Mouse (Mus musculus) induced T-regulatory cell, adult 2 months (primary cell): ENCODE results near the gene Gnb3.
A peak's percentile ranks its signal among the peaks of the same experiment; 100 is the strongest.
"Not testable (repeated sequence)": the region's sequence is repeated elsewhere in the genome, so short reads cannot be mapped to it uniquely, and the experiment has no call there.

Source experiments
- DNase-seq: peaks from one replicate; pipeline ENCODE4 v3.0.0-alpha.2; 2012; ENCODE audit warnings: low read depth

The Gnb3 gene

GRCm38 (mm10) chr6:124857840-124858530, 17.9 kb upstream of the Gnb3 start:
- DNase-seq, result no peak

- peak; percentile 84 for DNase-seq
These were observed 17.1 kb upstream of the Gnb3 start, which contains the start of gene P3h3 for GRCm38 (mm10) chr6:124856916-124857839. Gene P3h3, minus strand, starts transcription at chr6:124857752.

GRCm38 (mm10) chr6:124856321-124856720, 16.2 kb upstream of the Gnb3 start:
- DNase-seq, result peak; percentile 42

GRCm38 (mm10) chr6:124854647-124855046, 14.6 kb upstream of the Gnb3 start:
- no peak for DNase-seq

GRCm38 (mm10) chr6:124850535-124850934, 10.5 kb upstream of the Gnb3 start:
- no peak for DNase-seq

DNA sequence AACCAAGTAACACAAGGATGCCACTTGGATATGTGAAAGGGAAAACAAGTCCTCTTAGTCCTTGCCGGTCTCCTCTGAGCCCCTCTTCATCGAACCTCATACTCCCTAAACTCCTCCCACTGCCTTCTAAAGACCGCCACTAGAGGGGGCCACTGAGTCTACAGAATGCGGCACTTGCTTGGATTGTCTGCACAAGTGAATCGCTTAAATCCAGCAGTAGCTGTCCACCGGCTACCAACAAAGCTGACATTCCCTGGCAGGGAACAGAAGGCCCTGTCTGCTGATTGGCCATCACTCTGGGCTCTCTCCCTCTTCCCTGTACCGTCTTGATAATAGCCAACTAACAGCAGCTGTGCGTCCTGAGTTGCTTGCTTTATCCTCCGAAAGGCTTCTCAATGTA, 7.2 kb upstream of the Gnb3 start:
- peak; percentile 96 for DNase-seq

DNA sequence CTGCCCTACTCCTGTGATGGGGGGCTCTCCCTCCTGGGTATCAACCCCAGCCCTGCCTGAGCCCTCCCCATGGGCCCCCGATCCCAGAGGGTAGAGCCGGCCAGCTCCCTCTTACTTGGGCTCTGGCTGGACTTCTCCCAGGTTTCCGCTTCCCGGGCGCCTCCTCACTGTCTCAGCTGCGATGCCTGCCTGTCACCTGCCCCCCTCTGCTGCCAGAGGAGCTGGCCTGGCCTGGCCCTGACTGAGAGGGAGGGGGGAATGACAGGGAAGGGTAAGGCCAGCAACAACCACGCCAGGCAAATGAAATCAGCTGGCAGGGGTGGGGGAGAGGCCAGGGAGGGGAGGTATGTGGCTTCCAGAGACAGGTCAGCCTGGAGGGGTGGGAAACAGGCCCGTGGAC, 270 bp downstream of the Gnb3 start:
- DNase-seq, result no peak

- no peak for DNase-seq
These were observed 3.7 kb downstream of the Gnb3 start for GRCm38 (mm10) chr6:124836411-124836810.

GRCm38 (mm10) chr6:124835531-124835930, 4.5 kb downstream of the Gnb3 start:
- DNase-seq, result no peak

DNA sequence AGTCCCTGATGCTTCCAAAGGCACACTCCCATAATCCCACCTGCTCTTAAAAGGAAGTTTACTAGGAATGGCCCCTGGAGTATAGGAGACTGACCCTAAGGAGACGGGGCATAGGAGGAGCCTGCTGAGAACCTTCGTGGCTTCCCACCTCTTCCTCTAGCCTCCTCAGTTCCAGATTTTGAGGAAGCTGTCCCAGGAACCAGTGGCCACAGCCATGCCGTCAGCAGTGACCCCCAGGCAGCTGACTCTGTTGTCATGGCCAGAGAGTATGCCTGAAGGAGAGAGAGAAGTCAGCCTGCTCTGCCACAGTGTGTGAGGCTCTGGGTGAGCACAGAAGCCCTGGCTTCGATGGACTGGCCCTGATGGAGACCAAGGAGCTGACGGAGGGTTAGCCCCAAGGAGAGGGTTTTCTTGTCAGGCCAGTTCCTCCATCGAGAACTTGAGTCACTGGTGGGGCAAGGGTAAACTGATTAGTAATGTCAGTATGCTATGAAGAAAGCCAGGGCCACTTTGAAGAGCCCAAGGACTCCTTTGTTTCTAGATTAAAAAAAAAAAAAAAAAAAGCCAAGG, 5.5 kb downstream of the Gnb3 start:
- DNase-seq, result no peak

DNA sequence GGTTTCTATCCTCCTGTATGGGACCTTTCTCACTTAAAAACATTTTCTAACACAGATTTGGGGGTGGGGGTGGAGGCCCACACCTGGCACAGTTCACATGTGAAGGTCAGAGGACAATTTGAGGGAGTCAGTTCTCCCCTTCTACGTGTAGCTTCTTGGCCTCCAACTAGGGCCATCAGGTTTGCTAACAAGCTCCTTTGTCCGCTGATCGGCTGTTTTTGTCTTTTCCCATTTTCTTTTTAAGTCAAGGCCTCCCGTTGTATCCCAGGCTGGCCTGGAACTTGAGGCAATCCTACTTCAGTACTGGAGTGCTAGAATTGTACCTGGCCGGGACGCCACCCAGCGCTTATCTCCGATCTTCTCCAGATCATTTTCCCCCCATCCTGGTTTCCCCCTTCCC, 8.4 kb downstream of the Gnb3 start:
- no peak for DNase-seq

- not testable (repeated sequence) for DNase-seq
These were observed 8.9 kb downstream of the Gnb3 start for GRCm38 (mm10) chr6:124831199-124831598.

DNA sequence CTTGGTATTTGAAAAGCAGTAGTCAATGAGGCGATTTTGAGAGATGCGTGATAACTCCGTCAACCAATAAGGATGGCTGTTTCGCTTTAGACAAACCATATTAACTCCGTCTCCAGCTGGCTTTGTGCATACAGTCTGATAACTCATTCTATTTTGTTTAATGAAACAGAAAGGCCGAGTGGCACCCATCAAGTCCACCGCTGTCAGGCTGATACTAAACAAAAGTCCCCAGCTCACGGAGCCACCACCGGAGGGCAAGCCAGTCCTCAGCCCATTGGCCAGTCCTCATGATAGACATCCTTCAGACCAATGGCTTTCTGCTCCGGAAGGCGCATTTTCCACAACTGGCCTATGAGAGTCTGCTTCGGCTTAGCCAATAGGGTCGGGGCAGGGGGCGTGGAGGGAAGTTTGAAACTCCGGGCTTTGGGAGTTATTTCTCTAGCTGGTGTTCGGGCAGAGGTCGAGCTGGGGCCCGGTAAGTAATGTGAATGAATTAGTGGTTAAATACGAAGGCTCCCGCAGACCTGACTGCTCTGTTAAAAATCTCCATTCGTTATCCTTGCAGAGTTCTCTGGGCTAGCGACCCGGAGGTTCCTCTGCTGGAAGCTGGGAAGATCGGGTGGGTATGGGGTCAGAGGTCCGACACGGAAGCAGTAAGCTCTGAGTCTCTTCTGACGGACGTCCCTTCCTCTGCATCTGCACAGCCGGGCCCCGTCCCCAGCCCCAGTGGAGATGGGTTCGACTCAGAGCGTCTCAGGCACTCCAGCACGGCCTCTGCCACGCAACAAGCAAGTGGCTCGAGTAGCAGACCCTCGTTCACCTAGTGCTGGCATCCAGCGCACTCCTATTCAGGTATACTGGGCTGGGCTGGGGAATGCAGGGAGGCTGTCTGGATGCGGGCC, 10.0 kb downstream of the Gnb3 start:
- peak; percentile 98 for DNase-seq

- DNase-seq, result peak; percentile 100
These were observed 10.9 kb downstream of the Gnb3 start, which contains the start of the genes Usp5 and Cdca3 for GRCm38 (mm10) chr6:124828868-124829798. Gene Usp5, minus strand, starts transcription at chr6:124829484. Gene Cdca3, plus strand, starts transcription at chr6:124829547.

DNA sequence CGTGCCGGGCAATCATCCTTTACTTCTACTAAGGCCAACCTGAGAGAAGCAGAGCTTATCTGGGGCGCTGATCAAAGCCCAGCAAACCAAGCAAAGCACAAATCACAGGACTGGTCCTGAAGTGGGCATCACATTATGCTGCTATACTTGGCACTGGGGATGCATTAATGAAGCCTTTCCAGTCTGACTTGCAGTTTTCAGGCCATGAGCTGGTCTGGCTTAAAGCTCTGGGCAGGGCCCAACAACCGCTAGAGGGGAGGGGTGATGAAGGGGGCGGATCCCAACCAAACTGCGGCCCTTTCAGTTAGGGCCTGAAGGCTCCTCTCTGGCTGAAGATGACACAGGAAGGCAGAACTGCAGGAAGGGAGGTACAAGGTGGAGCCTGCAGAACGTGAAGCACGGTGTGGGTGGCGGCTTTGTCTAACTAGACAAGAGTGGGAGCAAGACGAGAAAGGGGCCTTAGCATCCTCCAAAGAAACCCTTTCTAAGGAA, 11.9 kb downstream of the Gnb3 start:
- DNase-seq, result peak; percentile 69

DNA sequence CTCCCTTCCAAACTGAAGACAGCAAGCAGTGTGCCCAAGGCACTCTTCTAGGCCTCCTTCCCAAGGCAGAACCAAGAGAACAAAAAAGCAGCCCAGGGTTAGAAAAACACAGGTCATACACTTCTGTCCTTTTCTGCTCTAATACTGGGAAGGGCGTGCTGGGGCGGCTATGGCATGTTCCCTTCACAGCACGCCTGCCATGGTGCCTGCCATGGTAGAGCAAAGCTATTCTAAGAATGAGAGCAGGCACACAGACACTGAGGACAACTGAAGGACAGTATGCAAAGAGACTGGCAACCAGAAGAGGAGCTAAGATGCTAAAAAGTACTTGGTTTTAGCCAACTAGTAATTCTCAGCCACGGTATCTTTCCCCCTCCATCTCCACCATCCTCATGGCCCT, 18.0 kb downstream of the Gnb3 start:
- no peak for DNase-seq

DNA sequence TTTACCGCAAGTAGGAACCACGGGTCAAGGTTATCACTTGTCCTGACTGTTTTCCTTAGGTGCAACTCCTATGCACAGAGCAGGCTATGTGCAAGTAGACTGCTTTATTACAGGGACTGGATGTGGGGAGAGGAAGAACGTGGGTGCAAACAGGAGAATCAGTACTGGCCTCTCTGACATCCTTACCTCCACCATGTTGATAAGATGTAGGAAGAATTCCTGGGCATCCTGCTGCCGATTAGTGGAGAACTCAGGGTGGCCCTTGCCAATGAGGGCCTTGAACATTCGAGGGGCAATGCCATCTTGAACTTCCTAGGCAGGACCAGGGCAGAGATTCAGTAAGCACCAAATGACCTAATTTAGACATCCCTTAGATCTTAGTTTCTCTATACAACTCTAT, 19.2 kb downstream of the Gnb3 start:
- no peak for DNase-seq

GRCm38 (mm10) chr6:124817971-124818370, 22.1 kb downstream of the Gnb3 start:
- DNase-seq, result no peak

DNA sequence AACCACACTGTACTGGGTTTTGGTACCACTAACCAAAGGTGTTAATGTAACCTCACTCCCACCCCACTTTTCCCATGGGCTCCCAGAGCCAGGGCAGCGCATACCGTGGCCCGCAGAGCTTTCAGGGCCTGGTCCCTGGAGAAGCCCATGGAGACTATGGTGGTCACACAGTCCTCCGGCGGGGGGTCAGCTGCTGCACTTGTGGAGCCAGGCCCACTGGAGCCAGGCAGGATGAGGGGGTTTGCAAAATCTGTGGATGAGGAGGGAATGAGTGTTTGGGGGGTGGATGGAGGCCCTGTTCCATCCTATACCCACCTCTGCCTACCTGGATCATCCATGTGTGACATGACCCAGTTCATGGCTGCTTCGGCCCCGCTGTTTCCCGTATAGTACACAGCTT, 22.5 kb downstream of the Gnb3 start:
- DNase-seq, result no peak

- no peak for DNase-seq
These were observed 22.9 kb downstream of the Gnb3 start for GRCm38 (mm10) chr6:124817125-124817524.
